Mouse (Mus musculus) midbrain, postnatal 0 days (tissue): Measurements from ENCODE around the gene Daam2. TPM values are rescaled to one million over a fixed set of nuclear protein-coding genes. Genes with fewer than 3 reads are reported as not detected.

Source experiments
- ATAC-seq: fragments of 200-750 bp; cut with Nextera tagmentation; 2 replicates; pipeline ENCODE4 v1.8.0; 2017; ENCODE audit warnings: moderate number of reproducible peaks, mild to moderate bottlenecking, moderate TSS enrichment, moderate library complexity; ENCODE audit not compliant: low FRiP score
- DNase-seq: peaks from one replicate; pipeline ENCODE4 v3.0.0-alpha.2; 2015; ENCODE audit warnings: low spot score
- H3K27ac ChIP-seq: fragments of 300-500 bp; sonication (generic); 2 replicates; pipeline ENCODE4 v1.5.1; 2014; ENCODE audit warnings: low read depth, mild to moderate bottlenecking, low read length, mixed read lengths
- H3K27me3 ChIP-seq: fragments of 300-500 bp; sonication (generic); 2 replicates; pipeline ENCODE4 v1.6.1; 2014; ENCODE audit warnings: low read length, control low read depth, mixed read lengths; ENCODE audit not compliant: insufficient read depth
- H3K36me3 ChIP-seq: fragments of 300-500 bp; sonication (generic); 2 replicates; pipeline ENCODE4 v1.6.1; 2014; ENCODE audit warnings: low read length, control low read depth, mixed read lengths; ENCODE audit not compliant: insufficient read depth
- H3K4me1 ChIP-seq: fragments of 300-500 bp; sonication (generic); 2 replicates; pipeline ENCODE4 v1.6.1; 2014; ENCODE audit warnings: mild to moderate bottlenecking, control low read depth, antibody characterized with exemption, low read length, mixed read lengths; ENCODE audit not compliant: insufficient read depth
- H3K4me2 ChIP-seq: fragments of 300-500 bp; sonication (generic); 2 replicates; pipeline ENCODE4 v1.6.1; 2014; ENCODE audit warnings: low read depth, mild to moderate bottlenecking, low read length, mixed read lengths; ENCODE audit not compliant: poor library complexity, severe bottlenecking
- H3K4me3 ChIP-seq: fragments of 300-500 bp; sonication (generic); 2 replicates; pipeline ENCODE4 v1.5.1; 2014; ENCODE audit warnings: low read depth, mild to moderate bottlenecking, low read length, moderate library complexity
- H3K9ac ChIP-seq: fragments of 300-500 bp; sonication (generic); replicated peaks from 2 replicates; pipeline ENCODE4 v1.6.1; 2014; ENCODE audit warnings: mild to moderate bottlenecking, low read length, moderate library complexity, mixed read lengths; ENCODE audit not compliant: poor library complexity, severe bottlenecking
- H3K9me3 ChIP-seq: fragments of 300-500 bp; sonication (generic); 2 replicates; pipeline ENCODE4 v1.6.1; 2016; ENCODE audit warnings: low read length, control low read depth
- CTCF ChIP-seq: IDR thresholded peaks from 2 replicates; pipeline ENCODE4 v1.5.1; 2016; ENCODE audit warnings: antibody characterized with exemption, mild to moderate bottlenecking
- WGBS: fragments of 180-500 bp; shearing (Covaris S2); extraction: QIAGEN DNeasy Blood & Tissue Kit; methylation state at CpG from one replicate; pipeline ENCODE4 v1.1.7; 2014; 5-methylcytosine and 5-hydroxymethylcytosine counted together
- polyA plus RNA-seq: library from polyadenylated mRNA; unstranded; fragments of >200 nt; fragmentation: Nextera tagmentation; extraction: Ambion mirVana; gene quantifications from 2 replicates; pipeline ENCODE4 v1.2.1, GENCODE M21; 2015
- total RNA-seq: library from RNA; depleted of rRNA; stranded (reverse); fragments of >200 nt; gene quantifications from 2 replicates; pipeline ENCODE4 v1.2.3, GENCODE M21; 2014; rRNA removed

The Daam2 gene
- total and polyA plus RNA-seq, 2 experiments from 2014 or later, result 1.7 to 12.5 TPM

DNA sequence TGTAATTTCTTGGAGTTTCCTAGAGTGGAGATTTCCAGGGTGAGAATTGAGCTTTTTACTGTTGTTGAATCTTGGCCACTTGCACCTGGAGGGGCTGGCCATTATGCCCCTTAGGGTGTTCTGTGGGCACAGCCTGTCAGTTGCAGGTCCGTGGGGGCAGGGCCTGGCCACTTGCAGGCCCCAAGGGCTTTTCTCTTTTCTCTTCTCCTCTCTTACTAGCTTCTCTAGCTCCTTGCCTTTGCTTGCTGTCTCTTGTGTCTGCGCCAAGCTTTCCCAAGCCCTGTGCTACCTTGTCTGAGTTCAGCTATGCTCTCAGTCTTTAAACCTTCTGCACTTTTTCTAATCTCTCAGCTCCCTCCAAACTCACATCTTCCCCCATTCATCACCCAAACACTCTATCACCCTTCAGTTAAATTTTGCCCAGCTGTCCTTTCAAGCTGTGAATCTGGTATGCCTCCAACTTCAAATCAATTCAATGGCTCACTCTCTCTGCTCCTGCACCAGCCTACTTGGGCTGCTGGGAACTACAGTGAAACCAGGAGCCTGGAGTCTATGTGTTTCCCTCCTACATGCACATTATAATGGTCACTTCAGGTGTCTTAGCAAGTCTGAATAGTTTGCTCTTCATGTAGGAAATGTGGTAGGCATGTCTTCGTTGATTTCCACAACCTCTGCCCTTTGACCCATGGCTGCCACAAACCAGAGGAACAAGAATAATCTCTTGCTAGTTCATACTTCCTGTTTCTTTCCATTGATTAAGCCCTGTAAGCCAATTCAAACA, 141.7 kb downstream of the Daam2 start:
- H3K9me3 ChIP-seq, result no peaks in the 10 kb centered on the region
- H3K9ac ChIP-seq, result no peak overlapping the region
- H3K4me1 ChIP-seq, result no peaks in the 10 kb centered on the region
- no peak overlapping the region for H3K4me2 ChIP-seq
- no peaks in the 10 kb centered on the region for H3K27me3 ChIP-seq
- no peak overlapping the region for H3K27ac ChIP-seq
- no peak overlapping the region for H3K4me3 ChIP-seq
- no peak for TF ChIP-seq CTCF
- DNase-seq (no peak), ATAC-seq (no peak)
- no peaks in the 10 kb centered on the region for H3K36me3 ChIP-seq
- WGBS, result 82% methylated on average over 3 of the region's 3 CpGs

GRCm38 (mm10) chr17:49419813-49420212, 144.3 kb downstream of the Daam2 start:
- Histone ChIP-seq H3K27ac (no peak overlapping the region), H3K4me3 (no peak overlapping the region), H3K36me3 (no peaks in the 10 kb centered on the region), H3K4me2 (no peak overlapping the region), H3K9ac (no peak overlapping the region), H3K4me1 (no peaks in the 10 kb centered on the region), H3K27me3 (no peaks in the 10 kb centered on the region), H3K9me3 (no peaks in the 10 kb centered on the region)
- 77% methylated on average over 6 of the region's 6 CpGs for WGBS
- DNase-seq (no peak), ATAC-seq (no peak)
- TF ChIP-seq CTCF, result no peak

GRCm38 (mm10) chr17:49416228-49416627, 147.9 kb downstream of the Daam2 start:
- no peak overlapping the region for H3K4me2 ChIP-seq
- no peak overlapping the region for H3K27ac ChIP-seq

DNA sequence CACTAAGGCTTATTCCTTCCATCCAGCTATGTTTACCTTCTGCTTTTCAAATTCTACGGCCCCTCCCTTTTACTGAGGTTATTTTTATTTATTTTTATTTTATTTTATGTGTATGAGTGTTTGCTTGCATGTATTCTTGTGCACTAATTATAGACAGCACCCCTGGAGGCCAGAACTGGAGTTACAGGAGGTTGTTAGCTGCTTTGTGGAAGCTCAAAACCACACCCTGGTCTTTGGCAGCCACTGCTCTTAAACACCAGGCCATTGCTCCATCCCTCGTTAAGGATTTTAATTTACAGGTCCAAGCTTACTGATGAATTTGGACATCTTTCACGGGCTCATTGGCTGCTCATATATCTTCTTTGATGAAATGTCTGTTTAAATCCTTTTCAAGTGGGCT, 150.6 kb downstream of the Daam2 start:
- peak; percentile 33 for DNase-seq
- 58% methylated on average over 3 of the region's 3 CpGs for WGBS

More at GRCm38 (mm10) chr17:49416228-49416627, 147.9 kb downstream of the Daam2 start:
- Histone ChIP-seq H3K4me1 (no peaks in the 10 kb centered on the region), H3K9ac (no peak overlapping the region), H3K4me3 (no peak overlapping the region), H3K9me3 (no peaks in the 10 kb centered on the region), H3K36me3 (no peaks in the 10 kb centered on the region), H3K27me3 (no peaks in the 10 kb centered on the region)
- no peak for DNase-seq
- 68% methylated on average over 3 of the region's 3 CpGs for WGBS
- ATAC-seq, result no peak
- no peak for TF ChIP-seq CTCF

GRCm38 (mm10) chr17:49412974-49413373, 151.2 kb downstream of the Daam2 start:
- Histone ChIP-seq H3K27ac (no peak overlapping the region), H3K9me3 (no peaks in the 10 kb centered on the region), H3K36me3 (no peaks in the 10 kb centered on the region), H3K9ac (no peak overlapping the region), H3K27me3 (no peaks in the 10 kb centered on the region), H3K4me1 (no peaks in the 10 kb centered on the region), H3K4me3 (no peak overlapping the region), H3K4me2 (no peak overlapping the region)
- WGBS, result 58% methylated on average over 5 of the region's 5 CpGs
- no peak for DNase-seq
- ATAC-seq, result no peak
- TF ChIP-seq CTCF, result no peak

More for the DNA sequence above, 150.6 kb downstream of the Daam2 start:
- peak; percentile 40 for TF ChIP-seq CTCF
- Histone ChIP-seq H3K27ac (no peak overlapping the region), H3K9ac (no peak overlapping the region), H3K4me1 (no peaks in the 10 kb centered on the region), H3K27me3 (no peaks in the 10 kb centered on the region), H3K36me3 (no peaks in the 10 kb centered on the region), H3K9me3 (no peaks in the 10 kb centered on the region), H3K4me2 (no peak overlapping the region), H3K4me3 (no peak overlapping the region)
- ATAC-seq, result no peak

Other genes starting within 250 kb of the Daam2 start
- gene Mocs1, start 136.0 kb downstream of the Daam2 start, total RNA-seq, result 8.6 and 10.7 TPM in 2 replicates
- gene Mocs1, start 136.0 kb downstream of the Daam2 start, polyA plus RNA-seq, result 4.9 and 5.2 TPM in 2 replicates
- 2.1 and 2.7 TPM in 2 replicates for gene Kif6, start 50.8 kb upstream of the Daam2 start, total RNA-seq
- 1.1 and 1.7 TPM in 2 replicates for gene Kif6, start 50.8 kb upstream of the Daam2 start, polyA plus RNA-seq